ENCODE assay signal across 27 mouse cellular contexts in the genomic region with DNA sequence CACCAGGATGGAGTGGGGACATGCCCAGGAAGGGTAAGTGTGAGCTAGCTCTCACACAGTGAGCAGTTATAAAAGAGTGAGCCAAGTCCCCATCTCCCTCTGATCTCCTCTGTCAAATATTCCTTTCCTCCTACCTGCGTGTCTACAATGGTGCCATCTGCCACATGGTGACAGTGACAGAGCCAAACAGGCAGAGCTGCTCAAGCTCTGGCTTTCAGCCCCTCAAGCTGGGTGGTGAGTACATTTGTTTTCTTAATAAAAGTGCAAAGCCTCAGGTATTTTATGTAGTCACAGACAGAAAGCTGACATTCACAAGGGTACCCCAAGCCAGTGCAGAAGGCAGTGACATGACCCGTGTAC. TPM values are rescaled to one million over a fixed set of nuclear protein-coding genes. Genes with fewer than 3 reads are reported as not detected.
"Had no signal": no experiment of that assay in that cellular context is flagged by ENCODE, and none has a peak within 500 bp of the region (broad histone marks: within the 10 kb centered on the region; RNA-seq: fewer than 3 reads in every experiment).

No protein-coding gene starts in this region.

- H3K9ac ChIP-seq: liver, embryonic 13.5 days; midbrain, embryonic 13.5 days; neural tube, embryonic 12.5 days; neural tube, embryonic 15.5 days; stomach, embryonic 15.5 days had no signal

- H3K4me2 ChIP-seq: liver, embryonic 13.5 days; midbrain, embryonic 13.5 days; neural tube, embryonic 12.5 days; neural tube, embryonic 15.5 days; stomach, embryonic 15.5 days had no signal

- H3K36me3 ChIP-seq: liver, embryonic 13.5 days; midbrain, embryonic 13.5 days; neural tube, embryonic 12.5 days; neural tube, embryonic 15.5 days; stomach, embryonic 15.5 days had no signal

- H3K27ac ChIP-seq: layer of hippocampus, adult 2 months; liver, embryonic 13.5 days; midbrain, embryonic 13.5 days; neural tube, embryonic 12.5 days; neural tube, embryonic 15.5 days; stomach, embryonic 15.5 days had no signal

- H3K4me1 ChIP-seq: liver, embryonic 13.5 days; midbrain, embryonic 13.5 days; neural tube, embryonic 12.5 days; neural tube, embryonic 15.5 days; stomach, embryonic 15.5 days had no signal

- H3K9me3 ChIP-seq: liver, embryonic 13.5 days; midbrain, embryonic 13.5 days; neural tube, embryonic 12.5 days; neural tube, embryonic 15.5 days; stomach, embryonic 15.5 days had no signal

- H3K27me3 ChIP-seq: liver, embryonic 13.5 days; midbrain, embryonic 13.5 days; neural tube, embryonic 12.5 days; neural tube, embryonic 15.5 days; stomach, embryonic 15.5 days had no signal

- H3K4me3 ChIP-seq: layer of hippocampus, adult 2 months; liver, embryonic 13.5 days; midbrain, embryonic 13.5 days; neural tube, embryonic 12.5 days; neural tube, embryonic 15.5 days; stomach, embryonic 15.5 days had no signal

- DNase-seq: kidney, adult 18-20 months; kidney, adult 9 months; kidney, postnatal 14 days; layer of hippocampus, adult 9-11 months; liver, embryonic 13.5 days; lung, adult 2 months; lung, postnatal 14 days; thymus, postnatal 25 days had no signal

- ATAC-seq: intestine, embryonic 16.5 days; midbrain, embryonic 13.5 days; midbrain, embryonic 16.5 days had no signal

RNA-seq across cellular contexts. Expression of gene Ttll8, which starts 16.9 kb away (rescaled TPM):
- polyA plus RNA-seq: intestine, embryonic 16.5 days; kidney, embryonic 16.5 days; large intestine, adult 2 months; limb, embryonic 11.5 days; liver, embryonic 13.5 days; liver, embryonic 16.5 days; lung, embryonic 16.5 days; midbrain, embryonic 13.5 days; neural tube, embryonic 12.5 days; small intestine, adult 2 months; spleen, adult 2 months; stomach, embryonic 15.5 days; thymus, postnatal 0 days had no signal

RNA-seq across cellular contexts. Expression of gene Mlc1, which starts 41.5 kb away (rescaled TPM):
- total RNA-seq: liver, adult 2 months had no signal
- polyA plus RNA-seq: intestine, embryonic 16.5 days; kidney, embryonic 16.5 days; limb, embryonic 11.5 days; liver, adult 2 months had no signal

RNA-seq across cellular contexts. Expression of gene Mov10l1, which starts 45.4 kb away (rescaled TPM):
- total RNA-seq: layer of hippocampus, adult 2 months; layer of hippocampus, postnatal 25 days; left cerebral cortex, adult 18-20 months; left cerebral cortex, postnatal 25 days; liver, adult 2 months had no signal
- polyA plus RNA-seq: intestine, embryonic 16.5 days; large intestine, adult 2 months; limb, embryonic 11.5 days; liver, adult 2 months; liver, embryonic 13.5 days; liver, embryonic 16.5 days; midbrain, embryonic 13.5 days; midbrain, embryonic 16.5 days; neural tube, embryonic 12.5 days; neural tube, embryonic 15.5 days; small intestine, adult 2 months; spleen, adult 2 months had no signal
